Mouse (Mus musculus) inflammation-experienced regulatory T-cells, adult 16 weeks (primary cell): Measurements from ENCODE around the gene Elavl2. TPM values are rescaled to one million over a fixed set of nuclear protein-coding genes. Genes with fewer than 3 reads are reported as not detected.

Experiments
- polyA plus RNA-seq: library from polyadenylated mRNA; unstranded; fragments of 100-300 nt; shearing (Covaris generic); gene quantifications from one replicate; pipeline ENCODE4 v1.2.1, GENCODE M21; 2017

The Elavl2 gene
- 0.09 TPM for polyA plus RNA-seq

GRCm38 (mm10) chr4:91400423-91400822 lies at the start of gene Elavl2:
Elavl2 (minus strand) TSS chr4:91400785.

